Mouse (Mus musculus) kidney, postnatal 0 days (tissue): ENCODE results near the gene Btg3. TPM values are rescaled to one million over a fixed set of nuclear protein-coding genes. Genes with fewer than 3 reads are reported as not detected.
"Not testable (repeated sequence)": the region's sequence is repeated elsewhere in the genome, so short reads cannot be mapped to it uniquely, and the experiment has no call there.

Experiments used
- ATAC-seq: fragments of 200-750 bp; cut with Nextera tagmentation; replicated peaks from 2 replicates; pipeline ENCODE4 v1.8.0; 2017; ENCODE audit warnings: low read depth, moderate number of reproducible peaks, moderate TSS enrichment, moderate library complexity; ENCODE audit not compliant: low FRiP score
- DNase-seq: peaks from one replicate; pipeline ENCODE4 v3.0.0-alpha.2; 2016; ENCODE audit warnings: low spot score
- H3K27ac ChIP-seq: fragments of 300-500 bp; sonication (generic); 2 replicates; pipeline ENCODE4 v1.5.1; 2014; ENCODE audit warnings: mild to moderate bottlenecking
- H3K27me3 ChIP-seq: fragments of 300-500 bp; sonication (generic); 2 replicates; pipeline ENCODE4 v1.6.1; 2014; ENCODE audit warnings: low read length, mixed read lengths; ENCODE audit not compliant: insufficient read depth
- H3K36me3 ChIP-seq: fragments of 300-500 bp; sonication (generic); 2 replicates; pipeline ENCODE4 v1.6.1; 2014; ENCODE audit warnings: low read length, mixed read lengths; ENCODE audit not compliant: insufficient read depth
- H3K4me1 ChIP-seq: fragments of 300-500 bp; sonication (generic); replicated peaks from 2 replicates; pipeline ENCODE4 v1.6.1; 2014; ENCODE audit warnings: antibody characterized with exemption, low read length, mixed read lengths; ENCODE audit not compliant: insufficient read depth
- H3K4me2 ChIP-seq: fragments of 300-500 bp; sonication (generic); 2 replicates; pipeline ENCODE4 v1.6.1; 2014; ENCODE audit warnings: mild to moderate bottlenecking, low read length, moderate library complexity, mixed read lengths
- H3K4me3 ChIP-seq: fragments of 300-500 bp; sonication (generic); replicated peaks from 2 replicates; pipeline ENCODE4 v1.5.1; 2014; ENCODE audit warnings: low read depth, low read length
- H3K9ac ChIP-seq: fragments of 300-500 bp; sonication (generic); 2 replicates; pipeline ENCODE4 v1.6.1; 2014; ENCODE audit warnings: low read depth, low read length
- H3K9me3 ChIP-seq: fragments of 300-500 bp; sonication (generic); replicated peaks from 2 replicates; pipeline ENCODE4 v1.6.1; 2016; ENCODE audit warnings: low read length, inconsistent platforms, mixed read lengths
- CTCF ChIP-seq: IDR thresholded peaks from 2 replicates; pipeline ENCODE4 v1.5.1; 2016; ENCODE audit warnings: antibody characterized with exemption, low read depth, mild to moderate bottlenecking, moderate library complexity
- WGBS: fragments of 180-500 bp; shearing (Covaris S2); extraction: QIAGEN DNeasy Blood & Tissue Kit; methylation state at CpG from one replicate; pipeline ENCODE4 v1.1.7; 2014; 5-methylcytosine and 5-hydroxymethylcytosine counted together
- polyA plus RNA-seq: library from polyadenylated mRNA; unstranded; fragments of >200 nt; fragmentation: Nextera tagmentation; extraction: Ambion mirVana; gene quantifications from 2 replicates; pipeline ENCODE4 v1.2.1, GENCODE M21; 2015

Gene Btg3
- polyA plus RNA-seq, 1 experiment from 2014 or later, result 62.9 TPM

DNA sequence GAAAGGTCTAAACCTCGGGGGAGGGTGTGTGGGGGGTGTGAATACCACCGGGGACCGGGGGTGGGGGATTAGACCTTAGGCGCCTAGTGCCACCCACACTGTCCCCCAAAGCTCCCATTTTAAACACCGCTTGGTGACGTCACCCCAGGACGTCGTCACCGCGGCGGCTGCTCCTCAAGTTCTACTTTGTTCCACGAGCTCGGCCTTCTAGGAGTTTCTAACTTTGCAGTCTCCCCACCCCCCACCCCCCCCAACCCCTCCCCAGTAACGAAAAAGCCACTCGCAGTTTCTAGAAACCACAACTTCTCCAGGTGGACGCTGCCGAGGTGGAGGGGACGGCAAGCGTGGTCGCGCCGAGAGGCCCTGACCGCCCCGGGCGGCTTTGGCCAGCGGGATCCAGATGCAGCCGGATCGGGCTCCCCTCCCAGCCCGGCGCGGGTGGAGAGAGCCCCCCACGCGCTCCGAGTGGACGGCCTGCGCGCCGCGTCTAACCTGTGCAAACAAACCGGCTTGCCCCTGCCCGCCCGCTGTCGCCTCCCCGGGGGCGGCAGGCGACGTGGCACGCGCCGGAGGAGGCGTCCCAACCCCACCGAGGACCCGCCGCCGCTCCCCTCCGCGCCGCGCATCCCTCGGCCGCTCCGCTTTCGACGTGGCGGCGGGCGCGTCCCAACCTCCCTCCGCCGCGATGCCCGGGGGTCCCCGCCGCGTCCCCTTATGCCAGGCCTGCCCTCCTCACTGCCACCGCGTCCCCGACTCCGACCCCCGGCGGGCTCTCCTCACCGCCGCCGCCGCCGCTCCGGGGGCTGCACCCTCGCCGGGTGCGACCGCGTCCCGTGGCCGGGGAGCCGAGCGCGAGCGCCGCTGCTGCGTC lies 936 bp downstream of the Btg3 start:
- under 1% methylated on average over 63 of the region's 100 CpGs for WGBS
- H3K9me3 ChIP-seq, result no peaks in the 10 kb centered on the region
- TF ChIP-seq CTCF, result no peak

DNA sequence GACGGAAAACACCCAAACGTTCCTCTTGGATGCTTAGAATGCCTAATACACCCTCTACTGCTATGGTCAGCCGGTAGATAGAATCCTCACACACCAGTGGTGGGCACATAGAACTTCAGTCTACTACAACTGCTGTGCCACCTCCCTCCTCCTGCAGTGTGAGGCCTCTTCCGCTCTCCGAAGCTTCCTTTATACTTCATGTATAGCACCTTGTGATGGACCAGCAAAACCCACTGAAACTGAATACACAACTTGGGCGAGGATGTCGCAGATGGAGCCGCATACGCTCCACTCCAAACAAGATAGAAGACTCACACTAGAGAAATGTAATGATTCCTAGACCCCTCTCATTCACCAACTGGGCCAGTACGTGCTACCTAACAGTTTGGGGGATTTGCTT lies 1.8 kb downstream of the Btg3 start:
- Histone ChIP-seq H3K9me3 (no peaks in the 10 kb centered on the region), H3K36me3 (peaks cover 4% of the 10 kb centered on the region; the same call in 1 of the 2 replicates), H3K9ac (peak overlapping the region; percentile 98; the same call in 1 of the 2 replicates), H3K27me3 (no peaks in the 10 kb centered on the region), H3K27ac (no peak overlapping the region), H3K4me3 (peak overlapping the region; percentile 89), H3K4me1 (peaks cover 4% of the 10 kb centered on the region; the same call in 1 of the 2 replicates), H3K4me2 (peak overlapping the region; percentile 80)
- WGBS, result 52% methylated on average over 10 of the region's 10 CpGs
- no peak for TF ChIP-seq CTCF
- ATAC-seq (no peak), DNase-seq (peak; percentile 35)

More for the DNA sequence above, 936 bp downstream of the Btg3 start:
- DNase-seq (peak; percentile 78), ATAC-seq (peak; percentile 69)
- peaks cover 4% of the 10 kb centered on the region; the same call in 1 of the 2 replicates for H3K4me1 ChIP-seq
- H3K4me3 ChIP-seq, result peak overlapping the region; percentile 89
- no peaks in the 10 kb centered on the region for H3K27me3 ChIP-seq
- H3K9ac ChIP-seq, result peak overlapping the region; percentile 98
- peak overlapping the region; percentile 90 for H3K27ac ChIP-seq
- peak overlapping the region; percentile 80 for H3K4me2 ChIP-seq
- H3K36me3 ChIP-seq, result peaks cover 4% of the 10 kb centered on the region; the same call in 1 of the 2 replicates

- no peak for TF ChIP-seq CTCF
- Histone ChIP-seq H3K9ac (no peak overlapping the region), H3K27ac (no peak overlapping the region), H3K9me3 (no peaks in the 10 kb centered on the region), H3K36me3 (peaks cover 4% of the 10 kb centered on the region; the same call in 1 of the 2 replicates), H3K27me3 (no peaks in the 10 kb centered on the region), H3K4me2 (no peak overlapping the region), H3K4me1 (peaks cover 4% of the 10 kb centered on the region; the same call in 1 of the 2 replicates), H3K4me3 (no peak overlapping the region)
- ATAC-seq (no peak), DNase-seq (no peak)
- 56% methylated on average over 8 of the region's 8 CpGs for WGBS
Observed at GRCm38 (mm10) chr16:78373743-78374142, 3.2 kb downstream of the Btg3 start.

DNA sequence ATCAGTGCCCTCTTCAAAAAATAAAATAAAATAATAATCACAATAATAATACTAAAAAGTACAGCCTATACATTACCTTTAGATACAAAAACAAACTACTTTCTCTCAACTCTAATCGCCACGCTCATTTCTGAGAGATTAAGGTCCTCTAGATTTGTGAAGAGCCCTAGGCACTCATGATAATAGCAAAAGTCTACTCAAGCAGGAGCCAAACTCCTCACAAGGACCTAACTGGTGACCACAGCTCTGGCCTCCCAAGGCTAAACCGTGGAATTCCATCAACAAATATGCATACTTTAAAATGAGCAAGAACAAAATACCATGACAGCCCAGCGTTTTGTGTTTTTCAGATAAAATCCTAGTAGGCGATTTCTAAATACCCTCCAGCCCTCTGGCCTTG lies 4.2 kb downstream of the Btg3 start:
- no peak overlapping the region for H3K4me2 ChIP-seq
- no peak for TF ChIP-seq CTCF
- no peak overlapping the region for H3K4me3 ChIP-seq
- H3K4me1 ChIP-seq, result peaks cover 4% of the 10 kb centered on the region; the same call in 1 of the 2 replicates
- no peaks in the 10 kb centered on the region for H3K9me3 ChIP-seq
- WGBS, result 92% methylated on average over 5 of the region's 5 CpGs
- no peak overlapping the region for H3K9ac ChIP-seq
- H3K27me3 ChIP-seq, result no peaks in the 10 kb centered on the region
- H3K36me3 ChIP-seq, result peaks cover 8% of the 10 kb centered on the region; the same call in 1 of the 2 replicates
- no peak for DNase-seq
- H3K27ac ChIP-seq, result no peak overlapping the region
- no peak for ATAC-seq

GRCm38 (mm10) chr16:78371491-78372046 lies 5.4 kb downstream of the Btg3 start:
- Histone ChIP-seq H3K4me2 (no peak overlapping the region), H3K27ac (no peak overlapping the region), H3K4me1 (peaks cover 4% of the 10 kb centered on the region; the same call in 1 of the 2 replicates), H3K27me3 (no peaks in the 10 kb centered on the region), H3K36me3 (peaks cover 14% of the 10 kb centered on the region; the same call in 1 of the 2 replicates), H3K9me3 (no peaks in the 10 kb centered on the region), H3K4me3 (no peak overlapping the region), H3K9ac (no peak overlapping the region)
- no peak for TF ChIP-seq CTCF
- ATAC-seq (no peak), DNase-seq (peak; percentile 15)
- 62% methylated on average over 7 of the region's 7 CpGs for WGBS

GRCm38 (mm10) chr16:78364554-78364953 lies 12.4 kb downstream of the Btg3 start:
- 96% methylated on average over 8 of the region's 9 CpGs for WGBS
- not testable (repeated sequence) for H3K9me3 ChIP-seq, H3K4me3 ChIP-seq, H3K27me3 ChIP-seq, ATAC-seq, H3K9ac ChIP-seq, H3K4me1 ChIP-seq, H3K4me2 ChIP-seq, DNase-seq, H3K27ac ChIP-seq
- H3K36me3 ChIP-seq, result peaks cover 27% of the 10 kb centered on the region; the same call in 1 of the 2 replicates
